Mouse (Mus musculus) testis, postnatal 10 days (tissue): ENCODE measurements at regions not wholly inside any gene's neighbourhood (a gene's known extent, or its start where the extent isn't known, plus 50 kb on each side); places are given as distances from the start of the nearest gene placed in this dataset.
A peak's percentile ranks its signal among the peaks of the same experiment; 100 is the strongest.

Source experiments
- DNase-seq: peaks from one replicate; pipeline ENCODE4 v3.0.0; 2021; ENCODE audit warnings: low spot score

DNA sequence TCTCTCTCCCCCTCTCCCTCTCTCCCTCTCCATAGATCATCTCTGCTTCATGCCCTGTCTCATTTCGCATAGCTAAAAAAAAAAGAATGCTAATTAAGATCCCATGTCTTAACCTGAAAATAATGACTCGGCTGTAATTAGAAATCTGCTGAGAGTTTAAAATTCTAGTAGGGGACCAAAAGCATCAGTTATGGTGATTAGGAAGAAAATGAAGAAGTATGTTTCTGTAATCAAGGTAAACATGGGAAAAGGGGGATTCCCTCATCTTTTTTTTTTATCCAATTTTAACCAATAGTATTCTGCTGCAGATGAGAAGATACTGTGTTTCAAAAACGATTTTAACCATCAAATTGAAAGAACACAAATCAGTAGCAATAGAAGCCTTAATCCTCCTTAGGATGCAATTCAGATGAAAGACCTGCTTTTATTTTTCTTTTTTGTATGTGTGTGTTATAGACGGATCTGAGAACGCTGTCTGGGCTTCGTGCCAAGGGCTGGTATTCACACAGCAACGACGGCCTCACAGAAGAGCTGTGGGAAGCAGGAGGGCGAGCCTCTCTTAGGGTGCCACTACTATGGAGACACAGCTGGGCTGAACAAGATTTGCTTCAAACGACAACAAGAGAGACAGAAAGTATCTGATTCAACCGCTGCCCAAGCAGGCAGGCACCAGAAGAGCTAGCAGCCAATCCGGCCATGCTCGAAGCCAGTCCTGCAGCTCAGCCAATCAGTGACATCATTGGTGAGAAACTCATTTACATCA lies 223.2 kb downstream of the Usp25 start:
- peak; percentile 75 for DNase-seq

DNA sequence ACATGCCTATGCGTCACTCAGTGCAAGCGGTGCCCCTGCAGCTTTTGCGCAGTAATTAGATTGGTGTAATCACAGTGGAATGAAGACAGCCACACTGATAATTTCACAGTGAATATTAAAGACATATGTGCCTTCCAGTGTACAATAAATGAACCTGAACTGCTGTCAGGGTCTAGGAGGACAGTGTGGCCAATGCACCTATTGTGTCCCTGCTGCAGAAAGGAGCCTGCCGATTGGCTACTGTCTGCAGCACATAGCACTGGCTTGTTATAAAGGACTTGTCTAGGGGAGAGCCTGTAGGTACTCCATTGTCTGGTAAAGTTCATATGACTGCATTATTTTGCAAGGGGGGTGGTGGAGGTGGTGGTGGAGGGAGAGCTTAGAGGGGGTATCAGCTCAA lies 222.5 kb downstream of the Usp25 start:
- no peak for DNase-seq

DNA sequence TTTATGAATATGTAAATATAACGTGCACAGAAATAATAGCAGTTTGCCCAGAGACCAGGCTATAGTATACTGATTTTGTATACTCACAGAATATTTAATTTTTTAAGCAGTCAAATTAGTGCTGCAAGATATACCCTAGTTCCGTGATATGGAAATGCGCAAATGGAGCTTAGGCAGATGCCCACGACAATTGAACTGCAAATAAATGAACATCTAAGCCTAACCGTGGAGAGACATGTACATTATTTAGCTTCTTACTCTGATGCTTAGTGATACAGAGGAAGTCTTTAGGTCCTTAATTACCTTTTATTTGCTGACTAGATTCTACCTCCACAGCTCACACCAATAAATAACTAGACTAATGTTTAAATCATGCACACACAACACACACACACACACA lies 221.9 kb downstream of the Usp25 start:
- DNase-seq: no peak
